Mouse (Mus musculus) Patski (cell line): ENCODE measurements at regions not wholly inside any gene's neighbourhood (a gene's known extent, or its start where the extent isn't known, plus 50 kb on each side); places are given as distances from the start of the nearest gene placed in this dataset.

Source experiments
- ATAC-seq: fragments of 100-300 bp; one replicate; pipeline ENCODE4 v1.8.0; 2021
- CTCF ChIA-PET: fragments of 350-600 bp; sonication (Branson Sonifier 250); formaldehyde crosslinking; loops from one replicate; lab custom pipeline; 2022; ENCODE audit warnings: inconsistent platforms; lab: Charles Lee
- POLR2A ChIA-PET: fragments of 350-600 bp; sonication (Branson Sonifier 250); formaldehyde crosslinking; loops from one replicate; lab custom pipeline; 2022; ENCODE audit warnings: antibody characterized with exemption, inconsistent platforms; lab: Charles Lee
- DNase-seq: peaks from one replicate; pipeline ENCODE4 v3.0.0-alpha.2; 2011; ENCODE audit warnings: low read depth, low spot score
- H3K27me3 ChIP-seq: fragments of 371-371 bp; one replicate; pipeline ENCODE4 v1.5.1; 2021
- CTCF ChIP-seq: fragments of 100-300 bp; IDR thresholded peaks from one replicate; pipeline ENCODE4 v1.5.1; 2021
- in situ Hi-C: fragments of 300-500 bp; cut with MboI; formaldehyde crosslinking; loops from 3 replicates; pipeline ENCODE4 v1.11.1; 2018; ENCODE audit warnings: low pct_unique_long_range_greater_than_20kb, mixed read lengths

- no peak for ATAC-seq
- peaks cover 21% of the 10 kb centered on the region for H3K27me3 ChIP-seq
- DNase-seq: no peak
- TF ChIP-seq CTCF: no peak
- in situ Hi-C loops: no loop called here
- ChIA-PET CTCF (no interaction called here), POLR2A (no interaction called here)
These were observed 549.9 kb downstream of the Tm4sf1 start for GRCm38 (mm10) chr3:56751926-56752325.

- ChIA-PET CTCF (no interaction called here), POLR2A (no interaction called here)
- DNase-seq: no peak
- no peak for ATAC-seq
- in situ Hi-C loops: no loop called here
- H3K27me3 ChIP-seq: peaks cover 25% of the 10 kb centered on the region
- TF ChIP-seq CTCF: no peak
These were observed 557.4 kb upstream of the Nbea start for GRCm38 (mm10) chr3:56740902-56741301.

- CTCF ChIA-PET: no interaction called here
- ATAC-seq (no peak), DNase-seq (no peak)
- in situ Hi-C loops: no loop called here
- POLR2A ChIA-PET: no interaction called here
- peaks cover 21% of the 10 kb centered on the region for H3K27me3 ChIP-seq
- no peak for TF ChIP-seq CTCF
These were observed 556.0 kb upstream of the Nbea start for GRCm38 (mm10) chr3:56739451-56739850.

GRCm38 (mm10) chr3:56730849-56731248 is 547.3 kb upstream of the Nbea start:
- in situ Hi-C loops: no loop called here
- DNase-seq (no peak), ATAC-seq (no peak)
- ChIA-PET CTCF (interaction anchor here (0.6 to 1.5 kb wide), 3 partner anchors 17 to 157 kb away, joined by 3 to 5 read pairs (median 3); no protein-coding TSS in a partner anchor), POLR2A (interaction anchor here (0.7 kb wide), 1 partner anchor 1088 kb away, joined by 7 read pairs; no protein-coding TSS in a partner anchor)
- peaks cover 9% of the 10 kb centered on the region for H3K27me3 ChIP-seq
- TF ChIP-seq CTCF: no peak

GRCm38 (mm10) chr3:56724991-56725390 is 541.5 kb upstream of the Nbea start:
- POLR2A ChIA-PET: no interaction called here
- no peak for ATAC-seq
- CTCF ChIA-PET: no interaction called here
- TF ChIP-seq CTCF: no peak
- H3K27me3 ChIP-seq: peaks cover 3% of the 10 kb centered on the region
- no peak for DNase-seq
- in situ Hi-C loops: no loop called here

GRCm38 (mm10) chr3:56708260-56708659 is 524.8 kb upstream of the Nbea start:
- ChIA-PET CTCF (no interaction called here), POLR2A (no interaction called here)
- no peak for TF ChIP-seq CTCF
- peaks cover 32% of the 10 kb centered on the region for H3K27me3 ChIP-seq
- DNase-seq (no peak), ATAC-seq (no peak)
- in situ Hi-C loops: no loop called here

GRCm38 (mm10) chr3:56707312-56707711 is 523.8 kb upstream of the Nbea start:
- ATAC-seq (no peak), DNase-seq (no peak)
- peaks cover 28% of the 10 kb centered on the region for H3K27me3 ChIP-seq
- ChIA-PET POLR2A (no interaction called here), CTCF (no interaction called here)
- no peak for TF ChIP-seq CTCF
- in situ Hi-C loops: no loop called here

- DNase-seq: peak; percentile 64
- CTCF ChIA-PET: no interaction called here
- no peak for TF ChIP-seq CTCF
- in situ Hi-C loops: no loop called here
- POLR2A ChIA-PET: no interaction called here
- ATAC-seq: peak; percentile 85
- H3K27me3 ChIP-seq: peaks cover 17% of the 10 kb centered on the region
These were observed 522.5 kb upstream of the Nbea start for GRCm38 (mm10) chr3:56706038-56706437.

GRCm38 (mm10) chr3:56698941-56699340 is 515.4 kb upstream of the Nbea start:
- ATAC-seq (no peak), DNase-seq (no peak)
- CTCF ChIA-PET: interaction anchor here (1.3 kb wide), 1 partner anchor 15 kb away, joined by 3 read pairs; no protein-coding TSS in a partner anchor
- no peak for TF ChIP-seq CTCF
- in situ Hi-C loops: no loop called here
- POLR2A ChIA-PET: no interaction called here
- no peaks in the 10 kb centered on the region for H3K27me3 ChIP-seq

- DNase-seq (no peak), ATAC-seq (peak; percentile 26)
- ChIA-PET CTCF (interaction anchor here (1.3 kb wide), 1 partner anchor 16 kb away, joined by 3 read pairs; no protein-coding TSS in a partner anchor), POLR2A (no interaction called here)
- in situ Hi-C loops: no loop called here
- no peak for TF ChIP-seq CTCF
- H3K27me3 ChIP-seq: no peaks in the 10 kb centered on the region
These were observed 514.7 kb upstream of the Nbea start for GRCm38 (mm10) chr3:56698248-56698647.

GRCm38 (mm10) chr3:56681031-56681430 is 497.5 kb upstream of the Nbea start:
- ATAC-seq: no peak
- DNase-seq: no peak
- peaks cover 34% of the 10 kb centered on the region for H3K27me3 ChIP-seq
- in situ Hi-C loops: no loop called here
- no peak for TF ChIP-seq CTCF
- ChIA-PET POLR2A (interaction anchor here (0.6 to 0.7 kb wide), 2 partner anchors 13 to 325 kb away, joined by 3 to 6 read pairs; no protein-coding TSS in a partner anchor), CTCF (interaction anchor here (0.8 kb wide), 1 partner anchor 13 kb away, joined by 3 read pairs; no protein-coding TSS in a partner anchor)

GRCm38 (mm10) chr3:56668829-56669228 is 485.3 kb upstream of the Nbea start:
- POLR2A ChIA-PET: no interaction called here
- no peak for DNase-seq

More at GRCm38 (mm10) chr3:56668829-56669228, 485.3 kb upstream of the Nbea start:
- no peak for TF ChIP-seq CTCF
- CTCF ChIA-PET: interaction anchor here (1.7 kb wide), 1 partner anchor 11 kb away, joined by 3 read pairs; no protein-coding TSS in a partner anchor
- in situ Hi-C loops: no loop called here
- peaks cover 29% of the 10 kb centered on the region for H3K27me3 ChIP-seq
- ATAC-seq: no peak
